Mouse (Mus musculus) C2C12 (cell line): ENCODE data around the gene Cyth2. TPM values are rescaled to one million over a fixed set of nuclear protein-coding genes. Genes with fewer than 3 reads are reported as not detected.

Source experiments
- H3K27me3 ChIP-seq: one replicate; pipeline ENCODE4 v1.6.1; 2011; ENCODE audit not compliant: control insufficient read depth, insufficient read depth, insufficient read length
- H3K36me3 ChIP-seq: one replicate; pipeline ENCODE4 v1.6.1; 2011; ENCODE audit not compliant: control insufficient read depth, insufficient read depth
- H3K4me3 ChIP-seq: one replicate; pipeline ENCODE4 v1.5.1; 2011; ENCODE audit warnings: mild to moderate bottlenecking, control low read depth; ENCODE audit not compliant: poor library complexity, insufficient read depth, severe bottlenecking
- H3K79me2 ChIP-seq: one replicate; pipeline ENCODE4 v1.6.1; 2011; ENCODE audit not compliant: control insufficient read depth, insufficient read depth
- H3K79me3 ChIP-seq: one replicate; pipeline ENCODE4 v1.6.1; 2011; ENCODE audit warnings: low read depth, control low read depth
- H3ac ChIP-seq: one replicate; pipeline ENCODE3; 2011; ENCODE audit warnings: low read depth; ENCODE audit not compliant: control insufficient read depth, insufficient read length
- CEBPB ChIP-seq: IDR thresholded peaks from one replicate; pipeline ENCODE4 v1.6.1; 2011; ENCODE audit warnings: low read depth, mild to moderate bottlenecking, control low read depth, moderate library complexity
- CTCF ChIP-seq: IDR thresholded peaks from one replicate; pipeline ENCODE4 v1.5.1; 2011; ENCODE audit not compliant: control insufficient read depth, insufficient read depth, insufficient read length
- FOSL1 ChIP-seq: IDR thresholded peaks from one replicate; pipeline ENCODE4 v1.8.0; 2011; ENCODE audit warnings: mild to moderate bottlenecking, low read length; ENCODE audit not compliant: poor library complexity, insufficient read depth, severe bottlenecking
- MAX ChIP-seq: IDR thresholded peaks from one replicate; pipeline ENCODE4 v1.6.1; 2011; ENCODE audit warnings: mild to moderate bottlenecking, control low read depth
- MYOD1 ChIP-seq: IDR thresholded peaks from one replicate; pipeline ENCODE4 v1.6.1; 2011; ENCODE audit warnings: low read depth; ENCODE audit not compliant: control insufficient read depth, insufficient read length
- MYOG ChIP-seq: IDR thresholded peaks from one replicate; pipeline ENCODE4 v1.6.1; 2011; ENCODE audit not compliant: control insufficient read depth, insufficient read length; ENCODE audit errors: extremely low read depth
- USF1 ChIP-seq: IDR thresholded peaks from one replicate; pipeline ENCODE4 v1.6.1; 2011; ENCODE audit warnings: low read depth, mild to moderate bottlenecking, control low read depth, moderate library complexity
- polyA plus RNA-seq: library from polyadenylated mRNA; unstranded; fragments of >200 nt; fragmentation: generic; extraction: Trizol; gene quantifications from one replicate; pipeline ENCODE4 v1.2.1, GENCODE M21; 2012; ENCODE audit warnings: missing spikeins

Gene Cyth2
- polyA plus RNA-seq, 1 experiment: 175 TPM

DNA sequence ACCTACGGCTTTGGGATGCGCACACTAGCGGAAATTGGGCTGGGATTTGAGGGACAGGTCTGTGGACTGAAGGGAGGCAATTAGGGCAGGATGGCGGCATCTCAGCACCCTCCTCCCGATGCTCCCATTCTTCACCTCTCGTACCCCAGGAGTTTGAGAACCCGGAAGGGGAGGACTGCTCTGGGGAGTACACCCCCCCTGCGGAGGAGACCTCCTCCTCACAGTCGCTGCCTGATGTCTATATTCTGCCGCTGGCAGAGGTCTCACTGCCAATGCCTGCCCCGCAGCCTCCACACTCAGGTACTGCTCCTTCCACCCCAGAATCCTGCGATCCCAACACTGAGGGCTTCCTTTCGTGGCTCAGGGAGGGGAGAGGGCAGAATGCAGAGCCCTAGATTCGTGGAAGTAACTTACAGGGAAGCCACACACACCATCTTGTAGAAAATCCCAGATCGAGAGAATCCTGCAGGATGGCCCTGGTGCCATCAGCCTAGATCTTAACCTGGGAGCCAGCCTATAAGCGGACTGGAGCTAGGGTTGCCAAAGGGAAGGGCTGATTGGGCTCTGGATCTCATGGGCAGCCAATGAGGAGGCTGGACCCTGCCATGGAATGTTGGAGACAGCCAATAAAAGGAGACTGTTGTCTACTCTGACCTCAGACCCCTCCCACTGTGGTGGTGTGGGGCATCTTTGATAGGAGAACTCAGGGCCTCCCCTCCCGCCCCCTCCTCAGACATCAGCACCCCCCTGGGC lies 27.5 kb downstream of the Cyth2 start:
- Histone ChIP-seq H3K4me3 (no peak overlapping the region), H3K36me3 (no peaks in the 10 kb centered on the region), H3K79me3 (no peaks in the 10 kb centered on the region), H3K79me2 (no peaks in the 10 kb centered on the region), H3ac (no peak overlapping the region), H3K27me3 (peaks cover 58% of the 10 kb centered on the region)
- TF ChIP-seq MYOD1: no peak
- no peak for TF ChIP-seq FOSL1
- TF ChIP-seq MYOG: no peak
- TF ChIP-seq USF1: no peak
- no peak for TF ChIP-seq MAX
- no peak for TF ChIP-seq CTCF
- no peak for TF ChIP-seq CEBPB

DNA sequence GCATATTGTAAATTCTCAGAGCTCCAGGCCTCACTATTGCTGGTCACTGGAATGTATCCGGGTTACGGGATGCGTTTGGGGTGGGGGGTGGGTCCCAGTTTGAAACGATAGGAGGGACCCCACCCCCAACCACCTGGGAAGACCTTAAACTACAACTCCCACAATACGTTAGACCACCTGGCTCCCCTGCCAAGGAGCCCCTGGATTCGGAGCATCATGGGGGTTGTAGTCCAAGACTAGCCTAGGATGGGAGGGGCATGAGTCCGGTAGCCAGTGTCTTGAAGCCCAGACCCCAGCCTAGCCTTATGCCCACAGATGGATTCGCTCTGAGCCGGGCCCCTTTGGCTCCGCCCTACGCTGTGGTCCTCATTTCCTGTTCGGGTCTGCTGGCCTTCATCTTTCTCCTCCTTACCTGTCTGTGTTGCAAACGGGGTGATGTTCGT lies 28.2 kb downstream of the Cyth2 start:
- H3K27me3 ChIP-seq: peaks cover 57% of the 10 kb centered on the region
- H3K79me3 ChIP-seq: no peaks in the 10 kb centered on the region
- H3K4me3 ChIP-seq: no peak overlapping the region
- no peak overlapping the region for H3ac ChIP-seq
- no peak for TF ChIP-seq USF1
- TF ChIP-seq CEBPB: no peak
- no peak for TF ChIP-seq MAX
- no peak for TF ChIP-seq MYOD1
- TF ChIP-seq CTCF: no peak
- TF ChIP-seq MYOG: no peak
- no peak for TF ChIP-seq FOSL1
- no peaks in the 10 kb centered on the region for H3K79me2 ChIP-seq
- no peaks in the 10 kb centered on the region for H3K36me3 ChIP-seq

DNA sequence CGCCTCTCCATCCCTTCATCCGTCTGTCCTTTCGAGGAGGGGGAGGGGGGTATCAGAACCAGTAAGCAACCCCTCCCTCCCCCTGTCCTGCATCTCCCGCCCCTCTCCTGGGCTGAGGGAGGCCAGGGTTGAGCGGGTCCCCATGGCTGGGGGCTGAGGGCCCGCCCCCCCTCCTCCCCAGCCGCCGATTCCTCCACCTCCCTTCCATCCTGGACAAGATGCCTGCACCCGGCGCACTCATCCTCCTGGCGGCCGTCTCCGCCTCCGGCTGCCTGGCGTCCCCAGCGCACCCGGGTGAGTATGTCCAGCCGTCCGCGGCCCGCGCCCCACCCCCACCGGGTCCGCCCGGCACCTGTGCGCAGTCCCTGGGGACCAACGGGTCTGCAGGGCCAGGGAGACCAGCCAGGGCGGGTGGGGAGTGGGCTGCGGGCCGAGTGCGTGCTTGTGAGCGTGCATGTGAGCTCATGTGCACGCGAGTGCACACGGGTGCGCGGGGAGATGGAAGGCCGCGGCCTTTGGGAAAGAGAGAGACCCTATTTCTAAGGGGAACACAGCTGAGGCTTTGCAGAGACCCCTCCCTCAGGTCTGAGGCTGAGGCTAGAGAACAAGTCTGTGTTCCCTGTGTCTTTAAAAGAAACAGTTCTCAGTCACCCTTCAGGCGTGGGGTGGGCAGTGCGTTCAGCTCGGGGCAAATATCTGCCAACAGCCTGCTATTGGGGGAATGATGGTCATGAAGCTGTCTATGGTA lies 28.8 kb downstream of the Cyth2 start:
- H3K79me3 ChIP-seq: no peaks in the 10 kb centered on the region
- H3K79me2 ChIP-seq: no peaks in the 10 kb centered on the region
- no peak for TF ChIP-seq CTCF
- TF ChIP-seq CEBPB: no peak
- no peak for TF ChIP-seq MYOG
- no peak for TF ChIP-seq USF1
- TF ChIP-seq FOSL1: no peak
- no peak for TF ChIP-seq MAX
- TF ChIP-seq MYOD1: no peak
- H3K4me3 ChIP-seq: no peak overlapping the region
- peaks cover 51% of the 10 kb centered on the region for H3K27me3 ChIP-seq
- H3ac ChIP-seq: peak overlapping the region; percentile 31
- H3K36me3 ChIP-seq: no peaks in the 10 kb centered on the region

DNA sequence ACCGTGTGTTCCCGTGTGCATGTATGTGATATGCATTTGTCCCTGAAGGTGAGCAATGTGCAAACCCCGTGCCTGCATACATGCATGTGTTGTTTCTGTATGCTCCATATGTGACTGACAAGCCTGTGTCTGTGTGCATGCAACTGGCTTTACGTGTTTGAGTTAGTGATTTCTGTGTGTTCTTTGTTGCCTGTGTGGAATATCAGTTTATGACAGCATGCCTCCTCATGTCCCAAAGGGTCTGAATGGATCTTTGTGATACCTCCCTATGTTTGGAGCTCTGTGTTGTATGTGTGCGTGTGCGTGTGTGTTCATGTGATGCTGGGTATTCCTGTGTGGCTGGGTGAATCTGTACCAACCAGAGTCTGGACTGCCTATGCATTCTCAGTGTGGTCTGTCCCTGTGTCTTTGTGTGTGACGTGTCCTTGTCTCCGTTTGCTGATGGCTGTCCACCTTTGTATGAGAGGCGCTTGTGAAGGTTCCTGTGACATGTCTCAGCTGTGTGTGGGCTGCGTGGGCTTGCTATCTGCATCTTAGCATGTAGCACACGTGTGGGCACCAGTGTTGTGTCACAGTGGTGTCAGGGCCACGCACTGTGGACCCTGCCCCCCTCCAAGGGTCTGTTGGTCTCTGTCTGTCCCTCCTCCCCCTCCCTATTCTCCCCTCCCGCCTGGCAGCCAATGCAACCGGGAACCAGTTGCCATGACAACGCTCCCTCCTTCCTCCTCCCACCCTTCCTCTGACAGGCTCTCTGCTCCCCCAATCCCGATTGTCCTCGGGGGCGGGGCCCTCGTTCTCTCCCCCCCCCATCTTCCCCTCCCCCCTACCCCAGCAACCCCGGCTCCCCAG lies 29.6 kb downstream of the Cyth2 start, which contains the start of gene Sult2b1:
Gene Sult2b1, minus strand, starts transcription at position 146 of the 849 bp plus-strand sequence.
- H3K79me3 ChIP-seq: no peaks in the 10 kb centered on the region
- H3K4me3 ChIP-seq: no peak within 1 kb of the TSS
- H3K27me3 ChIP-seq: peaks cover 50% of the 10 kb centered on the region
- no peaks in the 10 kb centered on the region for H3K36me3 ChIP-seq
- peak within 1 kb of the TSS; percentile 44 for H3ac ChIP-seq
- TF ChIP-seq MAX (no peak), CTCF (no peak), MYOG (no peak), MYOD1 (no peak), CEBPB (no peak), FOSL1 (no peak), USF1 (no peak)
- H3K79me2 ChIP-seq: no peaks in the 10 kb centered on the region

DNA sequence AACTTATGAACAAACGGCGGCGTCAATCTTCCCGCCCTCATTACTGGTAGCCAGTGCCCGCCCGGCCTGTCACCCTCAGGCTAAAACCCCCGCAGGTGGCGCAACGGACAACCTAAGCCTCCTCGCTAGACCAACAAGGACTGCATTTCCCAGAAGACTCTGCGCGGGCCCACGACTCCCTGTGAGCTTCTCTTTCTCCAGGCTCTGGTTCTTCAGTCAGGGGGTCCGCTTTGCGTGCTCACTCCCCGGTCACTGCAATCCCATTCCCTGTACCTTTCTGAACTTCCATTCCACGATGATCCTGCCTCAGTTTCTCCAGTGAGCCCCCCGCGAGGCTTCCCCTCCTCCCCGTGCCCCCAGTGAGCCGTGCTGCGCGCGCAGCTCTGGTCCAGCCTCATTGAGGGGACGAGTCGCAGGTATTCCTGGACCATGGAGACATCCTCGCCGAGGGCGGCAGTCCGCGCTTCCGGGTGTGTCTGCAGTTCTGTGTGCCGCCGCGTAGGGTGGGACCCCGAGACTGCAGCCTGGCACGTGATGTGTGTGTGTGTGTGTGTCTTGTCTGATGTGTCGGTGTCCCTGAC lies 30.8 kb downstream of the Cyth2 start, which contains the start of gene Lmtk3:
Gene Lmtk3, plus strand, starts transcription at position 228 of the 581 bp plus-strand sequence.
- Histone ChIP-seq H3K4me3 (no peak within 1 kb of the TSS), H3K36me3 (no peaks in the 10 kb centered on the region), H3K79me2 (no peaks in the 10 kb centered on the region), H3K27me3 (peaks cover 45% of the 10 kb centered on the region), H3ac (peak within 1 kb of the TSS; percentile 44), H3K79me3 (no peaks in the 10 kb centered on the region)
- TF ChIP-seq CTCF: no peak
- TF ChIP-seq USF1: no peak
- TF ChIP-seq MYOD1: no peak
- TF ChIP-seq FOSL1: no peak
- TF ChIP-seq CEBPB: no peak
- no peak for TF ChIP-seq MYOG
- TF ChIP-seq MAX: no peak
